Comparison of ENCODE assay signal across 8 mouse cellular contexts in genomic region chr12:3981350-3982131, GRCm38 (mm10). TPM values are rescaled to one million over a fixed set of nuclear protein-coding genes. Genes with fewer than 3 reads are reported as not detected.
DNase-seq lines count a peak whose midpoint lies in the region; ATAC-seq and TF ChIP-seq lines count a peak whose summit lies in the region.

No protein-coding gene starts in this region.

- peak overlapping the region; percentile 64 for H3K9ac ChIP-seq in forebrain, embryonic 13.5 days
- H3K9ac ChIP-seq in liver, embryonic 15.5 days, result no peak overlapping the region
- peak overlapping the region; percentile 19; the same call in 1 of the 2 replicates for H3K9ac ChIP-seq in neural tube, embryonic 11.5 days (ENCODE audit: low read length)

- peaks cover 44% of the 10 kb centered on the region for H3K36me3 ChIP-seq in forebrain, embryonic 13.5 days (ENCODE audit: poor library complexity, severe bottlenecking)
- H3K36me3 ChIP-seq in liver, embryonic 15.5 days (replicated peaks), result no peaks in the 10 kb centered on the region
- H3K36me3 ChIP-seq in neural tube, embryonic 11.5 days (ENCODE audit: control insufficient read depth, insufficient read depth, low read length), result peaks cover 3% of the 10 kb centered on the region; the same call in 1 of the 2 replicates
- no peaks in the 10 kb centered on the region for H3K36me3 ChIP-seq in testis, adult 2 months (ENCODE audit: control insufficient read depth, insufficient read depth, low read length)

- peak overlapping the region; percentile 82 for H3K4me2 ChIP-seq in forebrain, embryonic 13.5 days
- peak overlapping the region; percentile 69 for H3K4me2 ChIP-seq in liver, embryonic 15.5 days
- H3K4me2 ChIP-seq in neural tube, embryonic 11.5 days (ENCODE audit: low read depth), result peak overlapping the region; percentile 65

- TF ChIP-seq CTCF in testis, adult 2 months (IDR thresholded peaks at IDR 0.05; ENCODE audit: control insufficient read depth, insufficient read depth, insufficient replicate concordance, low read depth, low read length), result no peak

- peak; percentile 81 for ATAC-seq in cerebellum, adult (ENCODE audit: insufficient number of reproducible peaks, low FRiP score, low TSS enrichment)
- ATAC-seq in forebrain, embryonic 13.5 days, result peak; percentile 89
- ATAC-seq in liver, embryonic 15.5 days (ENCODE audit: insufficient read depth), result peak; percentile 85
- ATAC-seq in neural tube, embryonic 11.5 days (ENCODE audit: insufficient read depth, low FRiP score, low TSS enrichment), result peak; percentile 88

- peak overlapping the region; percentile 42 for H3K4me3 ChIP-seq in forebrain, embryonic 13.5 days
- H3K4me3 ChIP-seq in liver, embryonic 15.5 days (replicated peaks), result peak overlapping the region; percentile 44
- H3K4me3 ChIP-seq in neural tube, embryonic 11.5 days (ENCODE audit: low read depth, low read length), result peak overlapping the region; percentile 37
- H3K4me3 ChIP-seq in testis, adult 2 months (ENCODE audit: control insufficient read depth, low read depth, low read length), result peak overlapping the region; percentile 75

- DNase-seq in ES-CJ7 (ENCODE audit: low read depth, low spot score), result peak; percentile 98
- DNase-seq in heart, postnatal 10 days, result peak; percentile 85 to 88
- peak; percentile 88 to 93 for DNase-seq in kidney, postnatal 4 days
- peak; percentile 84 for DNase-seq in neural tube, embryonic 11.5 days (ENCODE audit: low spot score)

- H3K27ac ChIP-seq in forebrain, embryonic 13.5 days, result peak overlapping the region; percentile 3; the same call in 1 of the 2 replicates
- H3K27ac ChIP-seq in liver, embryonic 15.5 days (replicated peaks), result no peak overlapping the region
- no peak overlapping the region for H3K27ac ChIP-seq in neural tube, embryonic 11.5 days (ENCODE audit: low read depth, low read length)
- H3K27ac ChIP-seq in testis, adult 2 months (ENCODE audit: control insufficient read depth, insufficient read depth, low read depth, low read length), result 0 out of 2 replicates have a peak overlapping the region, but pooled peaks have one; percentile 20

- H3K4me1 ChIP-seq in forebrain, embryonic 13.5 days, result peaks cover 18% of the 10 kb centered on the region
- H3K4me1 ChIP-seq in liver, embryonic 15.5 days (replicated peaks), result peaks cover 15% of the 10 kb centered on the region
- 0 out of 2 replicates have a peak, but pooled peaks cover 2% of the 10 kb centered on the region for H3K4me1 ChIP-seq in neural tube, embryonic 11.5 days (ENCODE audit: control insufficient read depth, insufficient read depth, low read length)
- H3K4me1 ChIP-seq in testis, adult 2 months (ENCODE audit: control insufficient read depth, insufficient read depth, low read length), result peaks cover 6% of the 10 kb centered on the region

- intact Hi-C loops in heart, postnatal 10 days (cut with DNase I), result loop anchor here (2.0 kb wide), 1 partner anchor 53 kb away; no protein-coding TSS in a partner anchor

- H3K9me3 ChIP-seq in forebrain, embryonic 13.5 days (replicated peaks), result no peaks in the 10 kb centered on the region
- H3K9me3 ChIP-seq in liver, embryonic 15.5 days (replicated peaks), result no peaks in the 10 kb centered on the region
- H3K9me3 ChIP-seq in neural tube, embryonic 11.5 days (ENCODE audit: control insufficient read depth, low read length), result no peaks in the 10 kb centered on the region

- H3K27me3 ChIP-seq in forebrain, embryonic 13.5 days, result no peaks in the 10 kb centered on the region
- peaks cover 26% of the 10 kb centered on the region for H3K27me3 ChIP-seq in liver, embryonic 15.5 days
- H3K27me3 ChIP-seq in neural tube, embryonic 11.5 days (ENCODE audit: control insufficient read depth, insufficient read depth, low read length), result no peaks in the 10 kb centered on the region
- no peaks in the 10 kb centered on the region for H3K27me3 ChIP-seq in testis, adult 2 months (ENCODE audit: control insufficient read depth, insufficient read depth, low read length)

- under 1% methylated on average over 41 of the region's 41 CpGs for WGBS in forebrain, embryonic 13.5 days
- WGBS in liver, embryonic 15.5 days (ENCODE audit: insufficient replicate concordance), result under 1% methylated on average over 39 of the region's 41 CpGs
- WGBS in neural tube, embryonic 11.5 days, result under 1% methylated on average over 41 of the region's 41 CpGs

- 0 out of 2 replicates have a peak, but pooled peaks have one; percentile 19 for TF ChIP-seq POLR2A in testis, adult 2 months (IDR thresholded peaks at IDR 0.05; ENCODE audit: control insufficient read depth, low read depth, low read length)

RNA-seq across cellular contexts. Expression of gene Pomc, which starts 26.8 kb away (rescaled TPM):
- 13.1 and 24.1 TPM in 2 replicates for polyA plus RNA-seq in forebrain, embryonic 13.5 days (2015; fragmentation: Nextera tagmentation; extraction: Ambion mirVana)
- under 1 TPM in 1 of 2 experiments, not detected in 1; 0.72 TPM for total RNA-seq in heart, postnatal 10 days (2021)
- 0.26 and 0.31 TPM in 2 replicates for polyA plus RNA-seq in liver, embryonic 15.5 days (2015; fragmentation: Nextera tagmentation; extraction: Ambion mirVana)
- 3.8 and 4.4 TPM in 2 replicates for polyA plus RNA-seq in neural tube, embryonic 11.5 days (2014; fragmentation: Nextera tagmentation; extraction: Ambion mirVana)
- 11.4 and 16.3 TPM in 2 replicates for polyA plus RNA-seq in testis, adult 2 months (2012; rRNA removed)

RNA-seq across cellular contexts. Expression of gene Efr3b, which starts 57.2 kb away (rescaled TPM):
- 20.7 and 24.4 TPM in 2 replicates for polyA plus RNA-seq in forebrain, embryonic 13.5 days (2015; fragmentation: Nextera tagmentation; extraction: Ambion mirVana)
- 10 to 100 TPM in 1 of 2 experiments, 1 to 10 TPM in 1; 9.8 to 15.8 TPM for total RNA-seq in heart, postnatal 10 days (2021)
- 0.09 and 0.13 TPM in 2 replicates for polyA plus RNA-seq in liver, embryonic 15.5 days (2015; fragmentation: Nextera tagmentation; extraction: Ambion mirVana)
- 14.1 and 17.5 TPM in 2 replicates for polyA plus RNA-seq in neural tube, embryonic 11.5 days (2014; fragmentation: Nextera tagmentation; extraction: Ambion mirVana)
- 0.83 and 1.0 TPM in 2 replicates for polyA plus RNA-seq in testis, adult 2 months (2012; rRNA removed)

Comparison
In these comparisons a context has a peak if more than half of its experiments do, and no peak if none do; other contexts are left out.
1. H3K27ac ChIP-seq: peak in forebrain, embryonic 13.5 days (single experiment) and testis, adult 2 months (single experiment); none in liver, embryonic 15.5 days (single experiment) and neural tube, embryonic 11.5 days (single experiment).
2. Peak in every context shown above with its lines, with median percentiles within 50 percentile points of each other: DNase-seq, ATAC-seq, H3K4me2 ChIP-seq and H3K4me3 ChIP-seq.